Mouse (Mus musculus): ENCODE measurements around the gene Krt90.

DNA sequence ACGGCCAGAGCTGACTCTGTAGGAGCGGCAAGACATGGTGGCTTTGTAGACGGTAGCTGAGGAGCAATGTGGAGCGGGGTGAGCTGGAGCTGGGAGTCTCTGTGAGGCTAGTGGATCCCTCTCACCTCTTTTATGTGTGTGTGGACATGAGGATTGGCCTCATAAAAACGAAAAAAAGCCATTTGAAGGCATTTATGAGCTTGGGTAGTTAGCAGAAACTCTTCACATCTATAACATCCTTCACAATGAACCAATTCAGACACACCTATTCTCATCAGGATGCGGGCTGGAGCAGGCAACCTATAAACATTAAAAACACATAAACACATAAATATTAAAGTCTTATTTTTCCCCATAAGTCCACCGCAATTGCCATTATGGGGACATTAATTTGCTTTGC lies 30.0 kb downstream of the Krt90 start, which contains the start of gene Krt84:
- TF ChIP-seq CTCF (IDR thresholded peaks at IDR 0.05; ENCODE audit: low read depth) = no peak
- TF ChIP-seq EP300 (IDR thresholded peaks at IDR 0.05; ENCODE audit: low read depth) = no peak
